Mouse (Mus musculus) Muller cell, postnatal 12 days (primary cell): Measurements from ENCODE around the gene Coq7.
A peak's percentile ranks its signal among the peaks of the same experiment; 100 is the strongest.

Experiments
- DNase-seq: peaks from one replicate; pipeline ENCODE4 v3.0.0-alpha.2; 2015; ENCODE audit errors: inconsistent ontology term

The Coq7 gene

DNA sequence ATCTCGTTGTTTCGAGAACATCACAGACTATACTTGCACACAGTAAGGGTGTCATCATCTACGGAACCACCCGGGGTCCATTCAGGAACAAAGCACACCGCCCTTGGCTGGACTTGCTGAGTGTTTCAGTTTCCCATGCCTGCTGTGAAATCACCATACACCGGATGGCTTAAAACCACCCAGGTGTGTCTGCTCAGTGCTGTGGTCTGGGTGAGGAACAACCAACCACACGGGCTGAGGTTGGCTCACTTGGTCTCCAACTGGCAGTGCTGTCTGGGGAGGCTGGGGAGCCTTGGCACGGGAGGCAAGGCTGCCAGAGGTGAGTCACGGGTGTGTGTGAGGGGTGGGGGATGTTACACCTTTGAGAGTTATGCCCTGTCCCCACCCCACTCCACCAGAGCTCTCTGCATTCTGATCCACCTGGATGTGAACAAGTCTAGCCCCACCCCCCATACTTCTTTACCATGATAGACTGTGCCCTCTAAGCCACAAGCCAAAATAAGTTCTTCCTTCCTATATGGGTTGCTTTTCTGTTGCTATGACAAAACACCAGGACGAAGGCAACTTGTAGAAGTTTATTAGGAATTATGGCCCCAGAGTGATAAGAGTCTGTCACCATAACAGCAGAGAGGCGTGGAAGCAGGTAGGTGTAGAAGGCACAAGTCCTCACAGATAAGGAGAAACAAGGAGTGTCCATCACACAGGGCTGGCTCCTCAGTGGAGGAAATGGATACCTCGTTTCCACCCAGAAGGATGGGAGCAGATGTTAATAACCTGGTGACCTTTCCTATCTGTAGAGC, 34.0 kb downstream of the Coq7 start:
- no peak for DNase-seq

DNA sequence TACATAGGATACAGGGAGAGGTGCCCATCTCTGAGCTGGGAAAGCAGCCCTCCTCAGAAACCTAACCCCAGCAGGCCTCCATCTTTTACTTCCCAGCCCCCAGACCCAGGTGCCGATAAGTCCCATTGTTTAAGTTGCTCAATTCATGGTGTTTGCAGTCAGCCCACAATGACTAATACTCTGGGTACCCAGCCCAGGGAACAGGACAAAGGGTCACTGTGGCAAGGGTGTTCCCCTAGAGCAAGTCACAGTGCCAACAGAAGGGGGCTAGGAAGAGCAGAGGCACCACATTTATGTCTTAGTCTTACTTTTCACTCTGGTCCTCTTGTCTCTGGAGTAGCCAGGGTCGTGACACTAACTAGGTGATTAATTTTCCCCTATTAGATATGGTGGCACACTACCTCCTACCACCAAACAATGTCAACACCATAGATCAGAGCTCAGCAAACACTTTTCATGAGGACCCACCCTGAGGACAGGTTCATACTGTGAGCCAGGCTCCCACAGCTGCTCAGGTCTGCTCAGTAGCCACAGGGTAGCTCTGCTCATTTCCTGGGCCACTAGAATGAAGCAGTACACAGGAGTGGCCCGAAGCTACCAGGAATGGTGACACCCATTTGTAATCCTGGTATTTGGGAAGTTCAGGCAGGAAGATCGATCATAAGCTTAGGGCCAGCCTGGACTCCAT, 38.1 kb downstream of the Coq7 start:
- no peak for DNase-seq

DNA sequence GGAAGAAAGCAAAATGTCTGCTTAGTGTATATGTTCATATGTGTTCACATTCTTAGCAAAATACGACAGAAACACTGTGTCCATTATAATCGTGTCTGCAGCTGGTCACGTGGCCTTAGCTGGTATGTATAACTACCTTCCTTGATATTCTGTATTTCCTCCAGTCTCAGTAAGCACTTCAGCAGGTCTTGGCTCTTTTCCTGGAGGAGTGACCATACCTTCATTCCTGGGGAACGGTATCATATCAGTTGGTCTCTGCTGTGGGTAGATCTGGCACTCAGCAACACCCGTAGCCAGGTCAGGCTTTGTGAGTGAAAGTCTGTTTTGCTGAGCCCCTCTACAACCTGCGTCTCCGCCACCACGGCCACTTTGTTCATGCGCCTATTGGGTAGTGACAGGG, 39.3 kb downstream of the Coq7 start:
- DNase-seq, result no peak

DNA sequence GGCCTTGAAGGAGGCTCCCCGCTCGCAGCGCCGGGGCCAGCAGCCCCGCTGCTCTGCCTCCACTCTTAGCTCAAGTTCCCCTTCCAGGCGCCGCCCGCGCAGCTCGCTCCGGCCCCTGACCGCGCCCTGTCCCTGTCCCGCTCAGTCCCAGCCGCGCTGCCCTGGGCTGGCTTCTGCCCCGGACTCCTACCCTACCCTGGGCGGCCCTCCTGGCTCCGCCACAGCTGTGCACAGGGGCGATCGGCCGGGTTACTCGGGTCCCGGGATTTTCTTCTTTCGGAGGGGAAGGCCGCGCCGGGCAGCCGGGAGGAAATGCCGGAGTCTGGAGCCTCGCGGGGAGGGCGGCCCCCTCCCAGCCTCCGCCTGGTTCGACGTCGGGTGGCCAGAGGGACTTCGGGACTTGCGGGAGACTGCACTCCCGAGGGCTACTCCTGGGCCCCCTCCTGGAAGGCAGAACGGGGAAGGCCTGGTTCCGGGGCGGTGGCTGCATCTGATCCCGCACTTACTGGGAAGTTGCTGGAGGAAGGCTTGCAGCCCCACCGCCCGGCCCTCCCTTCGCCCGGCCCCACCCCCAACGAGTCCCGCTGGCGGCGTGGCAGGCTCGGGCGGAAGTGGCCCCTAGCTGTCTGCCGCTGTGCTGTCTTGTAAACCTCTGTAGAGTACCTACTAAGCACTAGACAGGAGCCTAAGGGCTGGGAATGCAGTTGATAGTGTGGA, 41.6 kb downstream of the Coq7 start, which contains the start of gene Itpripl2:
Itpripl2 (minus strand) TSS at position 545 of the 717 bp plus-strand sequence.
- peak; percentile 84 for DNase-seq

DNA sequence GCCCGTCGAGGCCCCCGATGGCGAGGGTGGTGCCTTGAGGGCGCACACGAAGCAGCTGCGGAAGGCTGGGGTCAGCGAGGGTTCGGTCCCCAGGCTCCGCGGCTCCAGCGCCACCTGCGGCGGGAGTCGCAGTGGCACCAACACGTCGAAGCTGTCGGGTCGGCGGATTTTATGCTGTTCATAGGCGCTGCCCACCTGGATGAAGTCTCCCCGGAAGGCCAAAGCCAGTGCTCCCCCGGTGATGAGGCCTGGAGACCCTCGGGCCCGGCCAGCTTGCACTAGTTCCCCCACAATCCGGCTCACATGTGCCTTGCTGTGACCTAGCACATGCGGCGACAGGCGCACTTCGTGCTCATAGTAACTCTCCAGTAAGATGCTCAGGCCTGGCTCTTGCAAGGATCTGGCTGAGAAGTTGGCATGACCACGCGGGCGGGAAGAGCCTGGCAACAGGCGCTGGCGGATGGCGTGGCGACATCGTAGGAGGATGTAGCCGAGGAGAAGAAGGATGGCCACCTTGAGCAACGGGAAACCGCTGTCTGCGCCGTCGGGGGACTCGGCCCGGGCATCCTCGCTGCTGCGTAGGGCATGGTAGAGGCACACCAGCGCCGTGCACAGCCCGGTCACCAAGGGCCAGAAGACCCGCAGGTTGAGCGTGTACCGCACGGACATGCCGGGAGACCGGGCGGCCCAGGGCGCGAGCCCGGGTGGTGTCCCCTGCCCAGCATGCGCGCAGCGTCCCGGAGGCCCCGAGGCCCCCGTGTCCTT, 42.3 kb downstream of the Coq7 start:
- DNase-seq, result peak; percentile 49

DNA sequence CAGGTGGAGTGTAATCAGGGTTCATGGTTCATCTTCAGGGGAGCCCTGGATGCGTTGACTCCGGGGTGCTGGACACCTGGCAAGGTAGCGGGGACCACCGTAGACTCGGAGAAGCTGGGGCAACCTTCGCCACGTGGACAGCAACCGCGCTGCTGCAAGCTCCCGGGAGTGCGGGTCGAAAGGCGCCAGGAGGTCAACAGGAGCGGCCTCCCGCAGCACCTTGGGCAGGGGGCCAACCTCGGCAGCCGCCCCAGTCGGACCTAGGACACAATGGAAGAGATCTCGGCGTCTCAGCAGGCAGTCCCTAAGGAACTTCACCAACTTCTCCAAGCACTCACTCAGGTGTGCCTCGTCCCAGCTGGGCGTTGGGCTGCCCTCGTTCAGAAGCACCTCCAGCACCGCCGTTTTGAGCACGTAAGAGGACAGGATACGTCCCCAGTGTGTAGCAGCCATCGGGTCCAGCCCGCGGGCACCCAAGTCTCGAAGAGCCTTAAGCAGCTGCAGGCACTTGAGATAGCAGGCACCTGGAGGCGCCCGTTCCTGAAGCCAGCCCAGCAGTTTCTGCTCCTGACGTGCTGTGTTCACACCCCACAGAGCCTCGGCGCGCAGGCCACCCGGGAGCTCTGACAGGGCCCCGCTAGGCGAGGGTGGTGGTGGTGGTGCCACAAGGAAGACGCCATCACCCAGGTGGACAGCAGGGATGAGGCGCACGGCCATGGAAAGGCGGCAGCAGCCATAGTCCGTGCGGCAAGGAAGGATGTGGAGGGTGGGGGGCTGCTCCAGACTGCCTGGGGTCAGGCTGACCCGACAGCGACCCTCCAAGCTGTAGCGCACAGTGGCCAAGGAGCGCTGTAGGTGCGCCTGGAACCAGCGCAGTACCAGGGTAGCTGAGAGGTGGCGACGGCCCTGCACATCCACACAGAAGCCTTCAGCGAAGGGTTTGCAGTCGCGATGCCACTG, 43.2 kb downstream of the Coq7 start:
- DNase-seq, result no peak

DNA sequence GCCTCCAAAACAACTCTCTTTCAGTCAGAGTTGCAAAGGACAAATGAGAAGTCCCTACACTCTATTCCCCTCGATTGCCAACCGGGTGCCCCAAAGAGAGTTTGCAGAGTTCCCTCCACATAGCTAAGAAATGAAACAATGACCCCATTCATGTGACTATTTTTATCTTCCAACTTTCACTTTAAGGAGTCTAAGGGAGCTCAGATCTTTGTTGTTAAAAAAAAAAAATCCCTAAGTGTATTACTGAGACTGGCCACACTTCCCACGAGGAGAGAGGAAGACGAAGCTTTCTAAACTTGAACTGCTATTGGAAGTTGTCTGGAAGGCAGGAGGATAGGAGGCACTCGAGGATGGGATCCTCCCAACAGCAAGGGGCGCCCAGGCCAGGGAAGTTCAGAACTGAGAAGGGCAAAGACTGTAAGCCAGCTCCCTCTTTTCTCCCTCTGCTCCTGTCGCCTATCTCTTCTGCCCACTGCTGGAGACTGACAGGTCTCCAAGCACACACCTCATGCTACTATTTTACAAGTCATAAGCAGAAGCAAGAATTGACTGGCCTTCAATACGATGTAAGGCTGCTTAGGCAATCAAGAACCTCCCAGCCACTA, 45.0 kb downstream of the Coq7 start:
- DNase-seq, result peak; percentile 53

DNA sequence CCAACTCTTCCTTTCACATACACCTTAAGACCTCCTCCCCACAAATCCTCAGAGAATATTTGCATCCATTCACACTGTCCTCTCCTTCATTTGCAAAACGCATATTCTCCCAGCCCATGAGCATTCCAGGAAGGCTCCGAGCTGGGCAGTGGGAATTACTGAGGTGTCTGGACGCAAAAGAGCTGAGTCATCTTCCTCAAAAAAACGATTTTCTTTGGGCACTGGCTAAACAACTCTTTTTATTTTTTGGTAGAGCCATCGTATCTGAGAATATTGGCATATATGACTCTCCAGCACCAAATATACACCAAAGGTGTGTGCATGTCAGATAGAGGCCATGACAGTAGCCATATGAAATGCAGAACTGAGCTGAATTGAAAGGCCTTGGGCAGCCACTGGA, 46.2 kb downstream of the Coq7 start:
- no peak for DNase-seq

DNA sequence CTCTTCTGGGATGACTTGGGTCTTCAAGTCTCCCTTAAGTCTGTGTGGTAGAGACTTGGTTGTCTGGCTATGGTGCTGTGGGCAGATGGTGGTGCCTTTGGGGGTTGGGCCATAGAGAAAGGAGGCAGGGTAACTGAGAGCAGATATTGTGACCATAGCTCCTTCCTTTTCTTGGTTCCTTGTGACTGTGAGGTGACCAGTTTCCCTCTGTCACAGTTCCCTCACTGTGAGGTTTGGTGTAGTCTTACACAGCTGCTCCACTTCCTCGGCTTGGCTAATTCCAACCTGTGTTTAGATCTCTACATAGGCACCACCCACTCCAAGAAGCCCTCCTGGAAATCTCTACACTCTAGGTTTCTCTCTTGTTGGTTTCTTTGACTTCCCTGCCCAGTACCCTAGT, 49.2 kb downstream of the Coq7 start:
- no peak for DNase-seq

DNA sequence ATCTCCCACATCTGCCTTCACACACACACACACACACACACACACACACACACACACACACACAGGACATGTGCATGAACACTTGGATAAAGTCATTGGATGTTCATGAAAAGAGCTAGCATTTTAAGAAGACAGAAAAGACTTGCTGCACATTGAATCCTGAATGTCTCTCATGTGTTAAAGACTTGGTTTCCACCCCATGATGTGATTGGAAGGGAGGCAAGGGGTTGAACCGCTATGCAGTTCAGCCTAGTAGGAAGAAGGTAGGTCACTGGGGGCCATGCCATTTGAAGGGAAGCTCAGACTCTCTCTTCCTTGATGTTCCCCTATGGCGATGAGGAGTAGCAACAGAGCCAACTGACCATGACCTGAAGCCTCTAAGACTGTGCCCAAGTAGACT, 51.2 kb downstream of the Coq7 start:
- no peak for DNase-seq

DNA sequence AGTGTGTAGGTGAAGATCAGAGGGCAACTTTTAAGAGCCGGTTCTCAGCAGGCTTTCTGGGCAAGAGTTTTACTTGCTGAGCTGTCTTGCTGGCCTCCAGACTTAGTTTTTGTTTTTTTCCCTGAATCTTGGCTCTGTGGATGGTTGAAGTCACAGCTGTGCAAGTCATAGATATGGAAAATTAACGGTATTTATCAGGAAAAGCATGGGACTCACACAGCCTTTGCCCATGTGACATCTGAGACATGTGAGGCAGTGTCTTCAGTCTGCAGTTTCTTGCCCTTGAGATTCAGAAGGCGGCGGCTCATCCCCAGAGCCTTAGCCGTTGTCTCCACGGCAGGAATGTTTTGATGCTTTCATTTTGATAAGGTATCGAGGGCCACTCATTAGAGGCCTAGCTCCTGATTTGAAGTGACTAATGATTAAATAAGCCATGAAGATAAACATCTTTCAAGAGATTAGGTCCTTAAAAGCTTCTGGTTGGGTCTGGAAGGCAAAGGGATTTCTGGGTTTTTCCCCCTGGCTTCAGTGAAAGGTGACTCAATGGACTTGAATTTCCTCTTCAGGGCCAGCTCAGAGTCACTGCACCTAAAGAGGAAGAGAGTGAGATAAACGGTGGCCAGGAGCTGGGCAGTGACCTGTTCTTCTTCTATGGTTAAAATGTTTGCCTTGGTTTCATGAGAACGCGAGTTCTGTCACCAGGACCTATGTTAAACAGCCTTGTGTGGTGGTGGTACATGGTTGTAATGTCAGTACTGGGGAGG, 51.9 kb downstream of the Coq7 start:
- no peak for DNase-seq

DNA sequence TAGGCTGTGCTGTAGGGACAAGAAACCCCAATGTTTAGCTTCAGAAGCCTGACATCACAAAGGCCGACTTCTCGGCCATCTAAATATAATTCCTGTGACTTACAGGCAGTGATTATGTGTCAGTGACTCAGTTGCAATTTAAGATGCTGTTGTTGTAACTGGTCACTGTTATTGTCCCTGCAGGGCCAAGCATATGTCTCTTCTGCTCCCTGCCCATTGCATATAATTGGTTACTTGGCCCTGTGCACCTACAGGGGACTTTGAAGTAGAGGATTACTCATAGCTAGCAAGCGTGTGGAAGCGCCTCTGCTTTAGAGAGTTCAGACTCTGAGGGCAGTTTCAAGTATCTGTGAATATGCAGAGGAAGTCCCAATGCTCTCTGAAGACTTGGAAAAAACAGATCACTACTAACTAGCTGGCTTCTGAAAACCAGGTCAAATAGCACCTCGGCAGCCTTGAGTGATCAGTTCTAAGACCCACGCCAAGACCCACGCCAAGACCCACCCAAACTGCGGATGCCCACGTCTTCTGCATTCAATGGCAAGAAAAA, 52.9 kb downstream of the Coq7 start:
- no peak for DNase-seq

DNA sequence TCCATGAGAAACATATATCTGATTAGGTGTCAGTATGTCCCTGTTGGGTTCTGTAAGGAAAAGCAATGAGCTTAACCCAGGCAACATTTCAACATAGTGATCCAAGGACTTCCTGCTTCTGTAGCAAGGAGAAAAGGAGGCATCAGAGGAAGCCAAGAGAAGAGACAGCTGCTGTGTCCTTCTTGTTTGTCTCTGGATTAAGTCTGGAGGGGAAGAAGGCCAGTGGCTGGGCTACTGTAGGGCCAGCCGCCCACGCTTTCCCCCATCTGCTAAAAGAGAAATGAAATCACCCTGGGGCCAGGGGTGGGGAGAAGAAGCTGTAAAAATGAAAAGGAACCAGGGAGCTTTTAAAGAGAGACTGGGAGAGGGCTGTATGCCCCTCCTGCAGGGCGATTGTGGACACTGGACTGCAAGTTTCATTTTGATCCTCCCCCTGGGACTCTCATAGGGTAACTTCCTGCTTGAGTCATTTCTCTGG, 54.3 kb downstream of the Coq7 start:
- no peak for DNase-seq

DNA sequence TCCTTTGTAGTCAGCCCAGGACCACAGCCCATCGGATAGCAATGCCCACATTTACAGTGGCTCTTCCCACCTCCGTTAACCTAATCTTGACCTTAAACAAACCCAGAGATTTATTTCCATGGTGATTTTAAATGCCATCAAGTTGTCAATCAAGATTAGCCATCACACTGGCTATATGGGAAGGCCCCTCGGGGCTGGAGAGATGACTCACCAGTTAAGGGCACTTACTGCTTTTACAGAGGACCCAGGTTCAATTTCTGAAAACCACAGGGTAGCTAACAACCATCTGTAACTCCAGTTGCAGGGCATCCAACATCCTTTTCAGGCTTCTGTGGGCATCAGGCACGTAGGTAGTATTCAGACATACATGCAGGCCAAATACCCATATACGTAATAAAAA, 56.7 kb downstream of the Coq7 start:
- DNase-seq, result no peak

DNA sequence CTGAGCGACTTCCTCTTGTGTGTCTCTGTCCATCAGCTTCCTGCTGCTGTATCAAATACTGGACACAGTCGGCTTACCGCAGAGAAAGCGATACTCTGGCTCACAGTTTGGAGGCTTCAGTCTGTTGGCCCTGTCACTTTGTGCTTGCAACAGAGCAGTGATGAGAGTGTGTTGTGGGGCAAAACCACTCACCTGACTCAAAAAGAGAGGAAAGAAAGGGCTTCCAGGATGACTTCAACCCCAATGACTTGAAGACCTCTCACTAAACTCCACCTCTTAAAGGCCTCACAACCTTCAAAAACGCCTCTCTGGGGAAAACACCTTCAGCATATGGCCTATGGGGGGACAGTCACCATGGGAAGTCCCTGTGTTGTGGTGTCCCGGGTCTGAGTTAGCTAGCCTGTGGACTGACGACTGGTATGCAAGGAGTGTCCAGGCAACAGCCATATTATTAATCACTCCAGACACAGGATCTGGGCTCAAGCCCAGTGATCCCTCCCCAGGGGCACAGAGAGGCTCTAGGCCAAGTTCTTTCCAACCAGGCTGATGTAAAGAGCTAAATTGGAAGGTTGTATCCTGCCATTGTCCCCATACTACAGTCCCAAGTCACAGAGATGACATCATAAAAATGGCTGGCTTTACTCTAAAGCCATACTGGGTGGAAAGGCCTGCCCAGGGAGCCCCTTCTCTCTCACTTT, 58.0 kb downstream of the Coq7 start:
- DNase-seq, result no peak

DNA sequence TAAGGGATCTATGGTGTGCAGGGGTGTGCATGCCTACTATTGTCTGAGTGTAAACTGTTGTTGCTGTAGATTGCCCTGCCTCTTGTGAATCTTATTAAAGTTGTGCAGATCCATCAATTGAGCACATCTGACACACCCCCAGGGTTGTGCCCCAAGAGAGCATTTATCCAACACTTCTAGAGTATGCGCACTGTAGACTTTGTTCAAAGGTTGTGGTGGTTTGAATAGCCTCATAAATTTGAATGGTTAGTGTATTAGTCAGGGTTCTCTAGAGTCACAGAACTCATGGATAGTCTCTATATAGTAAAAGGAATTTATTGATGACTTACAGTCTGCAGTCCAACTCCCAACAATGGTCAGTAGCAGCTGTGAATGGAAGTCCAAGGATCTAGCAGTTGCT, 60.3 kb downstream of the Coq7 start:
- no peak for DNase-seq

DNA sequence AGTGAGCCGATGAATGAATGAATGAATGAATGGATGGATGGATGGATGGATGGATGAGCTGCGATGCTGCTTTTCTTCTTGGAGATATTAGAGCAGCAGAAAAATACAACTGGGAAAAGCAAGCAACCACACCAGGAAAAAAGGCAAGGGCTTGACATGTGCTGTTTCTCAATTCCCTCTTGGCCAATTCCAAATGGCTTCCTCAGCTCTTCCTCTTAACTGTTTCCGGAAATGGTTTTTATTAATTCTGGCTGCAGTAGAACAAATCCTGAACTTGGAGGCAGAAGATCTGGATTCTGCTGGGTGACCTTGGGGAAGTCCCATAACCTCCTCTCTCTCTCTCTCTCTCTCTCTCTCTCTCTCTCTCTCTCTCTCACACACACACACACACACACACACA, 65.1 kb downstream of the Coq7 start:
- no peak for DNase-seq

DNA sequence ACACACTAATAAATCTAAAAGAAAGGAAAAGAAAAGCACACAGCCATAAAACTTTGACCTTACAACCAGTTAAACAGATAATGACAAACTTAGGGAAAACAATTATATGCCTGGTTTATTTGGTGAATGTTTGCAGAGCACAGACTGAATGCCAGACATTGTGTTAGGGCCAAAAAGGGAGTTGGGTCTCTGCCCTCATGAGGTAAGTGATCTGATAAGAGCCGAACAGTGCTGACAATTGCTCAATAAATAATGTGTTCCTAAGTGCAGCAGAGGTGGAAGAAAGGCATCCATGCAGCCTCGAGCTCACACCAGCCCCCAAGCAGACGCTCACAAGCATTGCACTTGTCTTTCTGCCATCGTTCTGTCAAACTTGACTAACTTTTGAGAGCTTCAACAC, 68.7 kb downstream of the Coq7 start:
- DNase-seq, result peak; percentile 47
